Mouse (Mus musculus) kidney, embryonic 16.5 days (tissue): ENCODE data around the gene Zfp420. TPM values are rescaled to one million over a fixed set of nuclear protein-coding genes. Genes with fewer than 3 reads are reported as not detected.

Experiments
- ATAC-seq: fragments of 200-750 bp; cut with Nextera tagmentation; 2 replicates; pipeline ENCODE4 v1.8.0; 2017; ENCODE audit warnings: moderate TSS enrichment; ENCODE audit not compliant: low FRiP score, low TSS enrichment
- H3K27ac ChIP-seq: fragments of 300-500 bp; sonication (generic); 2 replicates; pipeline ENCODE4 v1.5.1; 2014; ENCODE audit warnings: low read length
- H3K27me3 ChIP-seq: fragments of 300-500 bp; sonication (generic); 2 replicates; pipeline ENCODE4 v1.6.1; 2014; ENCODE audit warnings: low read length, control low read depth, mixed read lengths; ENCODE audit not compliant: insufficient read depth
- H3K36me3 ChIP-seq: fragments of 300-500 bp; sonication (generic); 2 replicates; pipeline ENCODE4 v1.6.1; 2014; ENCODE audit warnings: low read length, control low read depth, mixed read lengths; ENCODE audit not compliant: insufficient read depth
- H3K4me1 ChIP-seq: fragments of 300-500 bp; sonication (generic); 2 replicates; pipeline ENCODE4 v1.6.1; 2014; ENCODE audit warnings: low read length, control low read depth, mixed read lengths; ENCODE audit not compliant: insufficient read depth
- H3K4me2 ChIP-seq: fragments of 300-500 bp; sonication (generic); replicated peaks from 2 replicates; pipeline ENCODE4 v1.6.1; 2014; ENCODE audit warnings: low read depth, low read length
- H3K4me3 ChIP-seq: fragments of 300-500 bp; sonication (generic); 2 replicates; pipeline ENCODE4 v1.5.1; 2014; ENCODE audit warnings: mild to moderate bottlenecking, low read length
- H3K9ac ChIP-seq: fragments of 300-500 bp; sonication (generic); replicated peaks from 2 replicates; pipeline ENCODE4 v1.6.1; 2014; ENCODE audit warnings: low read length
- H3K9me3 ChIP-seq: fragments of 300-500 bp; sonication (generic); 2 replicates; pipeline ENCODE4 v1.6.1; 2016; ENCODE audit warnings: low read length, control low read depth
- WGBS: fragments of 180-500 bp; shearing (Covaris S2); extraction: QIAGEN DNeasy Blood & Tissue Kit; methylation state at CpG from one replicate; pipeline ENCODE4 v1.1.7; 2014; 5-methylcytosine and 5-hydroxymethylcytosine counted together
- microRNA-seq: library from miRNA; unstranded; fragments of <30 nt; microRNA quantifications from one replicate; pipeline ENCODE4, GENCODE M21; 2016
- polyA plus RNA-seq: library from polyadenylated mRNA; unstranded; fragments of >200 nt; fragmentation: Nextera tagmentation; extraction: Ambion mirVana; gene quantifications from 2 replicates; pipeline ENCODE4 v1.2.1, GENCODE M21; 2015

The Zfp420 gene
- polyA plus RNA-seq, 1 experiment from 2014 or later: 8.0 TPM

DNA sequence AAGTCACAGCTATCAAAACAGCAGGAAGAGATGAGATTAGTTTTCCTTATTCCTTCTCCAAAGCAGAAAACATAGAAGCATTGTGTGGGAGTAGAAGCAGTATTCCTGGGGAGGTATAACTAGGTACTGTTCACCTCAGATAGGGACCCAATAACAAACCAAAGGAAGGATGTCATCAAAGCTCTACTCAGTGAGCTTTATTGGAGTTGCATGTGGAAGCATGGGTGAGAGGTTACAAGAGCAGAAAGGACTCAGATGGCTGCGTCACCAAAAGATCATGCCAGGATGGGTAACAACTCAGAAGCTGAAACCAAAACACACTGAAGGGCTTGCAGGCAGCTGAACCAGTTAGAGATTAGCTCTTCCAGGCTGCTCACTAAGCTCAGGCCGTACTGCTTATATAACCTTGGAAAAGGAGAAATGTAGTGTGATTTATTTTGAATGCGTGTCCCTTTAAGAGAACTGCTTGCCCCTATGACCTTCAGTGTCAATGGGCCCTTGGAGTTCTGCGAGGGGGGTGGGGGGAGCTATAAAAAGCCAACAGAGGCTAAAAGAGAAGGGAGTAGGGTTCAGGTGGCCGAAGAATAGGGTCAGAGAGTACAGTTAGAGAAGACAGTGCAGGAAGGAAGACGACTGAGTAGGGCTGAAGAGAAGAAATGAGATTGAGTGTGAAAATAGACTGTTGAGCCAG, 57.7 kb downstream of the Zfp420 start:
- no peak overlapping the region for H3K27ac ChIP-seq
- no peaks in the 10 kb centered on the region for H3K27me3 ChIP-seq
- H3K9me3 ChIP-seq: no peaks in the 10 kb centered on the region; the same call in 1 of the 2 replicates
- H3K36me3 ChIP-seq: peaks cover 37% of the 10 kb centered on the region
- H3K9ac ChIP-seq: no peak overlapping the region
- ATAC-seq: no peak
- WGBS: 27% methylated on average over 6 of the region's 6 CpGs
- no peaks in the 10 kb centered on the region for H3K4me1 ChIP-seq
- H3K4me2 ChIP-seq: no peak overlapping the region
- no peak overlapping the region for H3K4me3 ChIP-seq

DNA sequence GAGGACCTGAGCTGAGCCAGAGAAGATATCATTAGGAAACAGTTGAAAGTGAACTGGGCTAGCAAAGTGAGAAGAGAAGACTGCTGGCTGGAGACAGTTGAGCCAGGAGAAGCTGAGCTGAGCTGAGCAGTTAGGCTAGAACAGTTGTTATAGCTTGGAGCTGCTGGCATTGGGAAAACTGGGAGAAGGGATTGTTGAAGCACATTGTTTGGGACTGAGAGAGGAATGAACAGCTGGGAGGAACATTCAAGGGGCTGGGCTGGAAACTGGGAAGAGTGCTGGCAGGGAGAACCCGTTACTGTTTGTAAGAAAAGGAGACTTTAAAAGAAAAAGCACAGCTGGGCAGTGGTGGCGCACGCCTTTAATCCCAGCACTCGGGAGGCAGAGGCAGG, 58.3 kb downstream of the Zfp420 start:
- no peaks in the 10 kb centered on the region for H3K4me1 ChIP-seq
- no peak overlapping the region for H3K4me2 ChIP-seq
- no peak for ATAC-seq
- 78% methylated on average over 4 of the region's 4 CpGs for WGBS
- H3K36me3 ChIP-seq: peaks cover 31% of the 10 kb centered on the region
- no peak overlapping the region for H3K27ac ChIP-seq
- H3K27me3 ChIP-seq: no peaks in the 10 kb centered on the region
- H3K9ac ChIP-seq: no peak overlapping the region
- no peak overlapping the region for H3K4me3 ChIP-seq
- no peaks in the 10 kb centered on the region; the same call in 1 of the 2 replicates for H3K9me3 ChIP-seq

- no peak for ATAC-seq
- Histone ChIP-seq H3K9me3 (no peaks in the 10 kb centered on the region; the same call in 1 of the 2 replicates), H3K4me2 (no peak overlapping the region), H3K27ac (no peak overlapping the region), H3K27me3 (no peaks in the 10 kb centered on the region), H3K36me3 (no peaks in the 10 kb centered on the region), H3K4me3 (no peak overlapping the region), H3K9ac (no peak overlapping the region), H3K4me1 (no peaks in the 10 kb centered on the region)
- 82% methylated on average over 6 of the region's 6 CpGs for WGBS
Observed at GRCm38 (mm10) chr7:29921439-29922093, 61.8 kb downstream of the Zfp420 start.

GRCm38 (mm10) chr7:29922780-29923179, 63.0 kb downstream of the Zfp420 start:
- Histone ChIP-seq H3K4me1 (no peaks in the 10 kb centered on the region), H3K4me3 (no peak overlapping the region), H3K9ac (no peak overlapping the region), H3K27me3 (no peaks in the 10 kb centered on the region), H3K4me2 (no peak overlapping the region), H3K9me3 (no peaks in the 10 kb centered on the region; the same call in 1 of the 2 replicates), H3K36me3 (no peaks in the 10 kb centered on the region), H3K27ac (no peak overlapping the region)
- ATAC-seq: peak; percentile 59; the same call in 1 of the 2 replicates
- 17% methylated on average over 2 of the region's 2 CpGs for WGBS

Small RNA genes lying within 50 kb of the gene (microRNA-seq; reads per million reads assigned to microRNA genes)
- 0.63 reads per million for gene Mir7668

Other genes with a start within 250 kb of the Zfp420 start
- not detected in 2 replicates for gene Catsperg2, start 132.9 kb upstream of the Zfp420 start, polyA plus RNA-seq
- gene Zfp84, start 91.4 kb upstream of the Zfp420 start, polyA plus RNA-seq: 15.3 and 17.4 TPM in 2 replicates
- 7.7 and 8.1 TPM in 2 replicates for gene Zfp30, start 76.0 kb upstream of the Zfp420 start, polyA plus RNA-seq
- gene Zfp790, start 43.9 kb upstream of the Zfp420 start, polyA plus RNA-seq: 15.1 and 15.8 TPM in 2 replicates
- 6.0 and 6.4 TPM in 2 replicates for gene Zfp940, start 6.3 kb upstream of the Zfp420 start, polyA plus RNA-seq
- gene Zfp27, start 46.6 kb downstream of the Zfp420 start, polyA plus RNA-seq: 12.0 and 12.1 TPM in 2 replicates
- 5.3 and 5.7 TPM in 2 replicates for gene Zfp383, start 48.2 kb downstream of the Zfp420 start, polyA plus RNA-seq
- gene Zfp74, start 94.1 kb downstream of the Zfp420 start, polyA plus RNA-seq: 11.4 and 14.2 TPM in 2 replicates
- gene Zfp568, start 124.0 kb downstream of the Zfp420 start, polyA plus RNA-seq: 15.8 and 16.5 TPM in 2 replicates
- 4.1 TPM in 2 replicates for gene Zfp14, start 191.4 kb downstream of the Zfp420 start, polyA plus RNA-seq
- 5.8 and 6.6 TPM in 2 replicates for gene Zfp82, start 212.9 kb downstream of the Zfp420 start, polyA plus RNA-seq
- gene Gm26920, start 230.4 kb downstream of the Zfp420 start, polyA plus RNA-seq: 1.6 and 2.1 TPM in 2 replicates
- gene Zfp566, start 230.5 kb downstream of the Zfp420 start, polyA plus RNA-seq: 12.5 and 13.6 TPM in 2 replicates
- gene Zfp260, start 234.8 kb downstream of the Zfp420 start, polyA plus RNA-seq: 112 and 116 TPM in 2 replicates